Mouse (Mus musculus) lung, adult 2 months (tissue): ENCODE measurements around the gene Nmbr.

Experiments used
- CTCF ChIP-seq: fragments of 200-500 bp; IDR thresholded peaks from 2 replicates; pipeline ENCODE4 v1.5.1; 2011; ENCODE audit warnings: mild to moderate bottlenecking, low read length, control low read depth; ENCODE audit not compliant: insufficient read depth
- POLR2A ChIP-seq: fragments of 200-500 bp; IDR thresholded peaks from 2 replicates; pipeline ENCODE4 v1.6.1; 2011; ENCODE audit warnings: low read depth, mild to moderate bottlenecking, control low read depth, low read length, borderline replicate concordance; ENCODE audit errors: extremely low read depth

- TF ChIP-seq CTCF (no peak), POLR2A (no peak)
Measured at GRCm38 (mm10) chr10:14690349-14690748, 15.0 kb upstream of the Nmbr start.
